Mouse (Mus musculus): ENCODE data around the gene Zc2hc1c.

GRCm38 (mm10) chr12:85339947-85340346, 51.6 kb downstream of the Zc2hc1c start:
- TF ChIP-seq POLR2A (IDR thresholded peaks at IDR 0.05; ENCODE audit: control insufficient read depth in 1 of 2, insufficient read depth in 1 of 2, low read depth in 1 of 2, low read length in 2 of 2, poor library complexity in 1 of 2) (no peak; a peak in 1 of 4 replicates), GATA1 (IDR thresholded peaks at IDR 0.05; ENCODE audit: low read depth, low read length) (no peak), KAT2A (conservative IDR thresholded peaks at IDR 0.05; ENCODE audit: low read depth, low read length) (no peak), CTCF (IDR thresholded peaks at IDR 0.05 in 2 of 3, conservative IDR thresholded peaks at IDR 0.05 in 1 of 3; ENCODE audit: control insufficient read depth in 1 of 3, insufficient read depth in 1 of 3, low read depth in 2 of 3, low read length in 3 of 3, poor library complexity in 1 of 3, severe bottlenecking in 1 of 3) (no peak), MAX (IDR thresholded peaks at IDR 0.05; ENCODE audit: low read length) (no peak), MXI1 (IDR thresholded peaks at IDR 0.05; ENCODE audit: low read depth, low read length) (no peak)
